Mouse (Mus musculus) heart, postnatal 0 days (tissue): ENCODE measurements at regions not wholly inside any gene's neighbourhood (a gene's known extent, or its start where the extent isn't known, plus 50 kb on each side); places are given as distances from the start of the nearest gene placed in this dataset.

ENCODE experiments used
- CTCF ChIP-seq: IDR thresholded peaks from 2 replicates; pipeline ENCODE4 v1.5.1; 2016; ENCODE audit warnings: antibody characterized with exemption, control low read depth, low read depth
- EP300 ChIP-seq: IDR thresholded peaks from 2 replicates; pipeline ENCODE4 v1.6.1; 2016; ENCODE audit warnings: antibody characterized with exemption, low read depth

GRCm38 (mm10) chr2:178704510-178704909 lies 274.2 kb downstream of the Cdh26 start:
- TF ChIP-seq CTCF (no peak), EP300 (no peak)
